Comparison of ENCODE assay signal across 9 mouse cellular contexts in genomic region chr3:41107600-41108305, GRCm38 (mm10). TPM values are rescaled to one million over a fixed set of nuclear protein-coding genes. Genes with fewer than 3 reads are reported as not detected.
DNase-seq lines count a peak whose midpoint lies in the region; ATAC-seq lines count a peak whose summit lies in the region.
"Had no signal": no experiment of that assay in that cellular context is flagged by ENCODE, and none has a peak within 500 bp of the region (broad histone marks: within the 10 kb centered on the region; RNA-seq: fewer than 3 reads in every experiment).

No protein-coding gene starts in this region.

- WGBS in forebrain, embryonic 15.5 days, result 77% methylated on average over 14 of the region's 14 CpGs
- 80% methylated on average over 14 of the region's 14 CpGs for WGBS in forebrain, embryonic 14.5 days

- DNase-seq in forebrain, embryonic 14.5 days (ENCODE audit: low spot score), result no peak
- peak; percentile 21 to 34 for DNase-seq in kidney, postnatal 4 days
- DNase-seq in kidney, adult 9 months, result no peak
- peak; percentile 24 for DNase-seq in mesoderm, embryonic 11.5 days (ENCODE audit: low read depth, low spot score)
- no peak for DNase-seq in adipocyte (ENCODE audit: low spot score)
- no peak for DNase-seq in adrenal gland, postnatal 36 days

- 0 out of 2 replicates have a peak, but pooled peaks have one; percentile 29 for ATAC-seq in forebrain, embryonic 15.5 days (replicated peaks)
- no peak for ATAC-seq in forebrain, embryonic 14.5 days
- ATAC-seq in erythroblast, adult 5-6 weeks (replicated peaks; ENCODE audit: low FRiP score, poor library complexity, severe bottlenecking), result peak; percentile 55

- no peaks in the 10 kb centered on the region for H3K27me3 ChIP-seq in forebrain, embryonic 15.5 days
- H3K27me3 ChIP-seq in forebrain, embryonic 14.5 days (replicated peaks; ENCODE audit: control insufficient read depth, insufficient read depth, low read length), result no peaks in the 10 kb centered on the region
- H3K27me3 ChIP-seq: neural tube, embryonic 13.5 days had no signal

- no peaks in the 10 kb centered on the region for H3K36me3 ChIP-seq in forebrain, embryonic 15.5 days
- H3K36me3 ChIP-seq in forebrain, embryonic 14.5 days (ENCODE audit: control insufficient read depth, insufficient read depth, low read length), result no peaks in the 10 kb centered on the region
- H3K36me3 ChIP-seq: neural tube, embryonic 13.5 days had no signal

- no peak overlapping the region for H3K4me2 ChIP-seq in forebrain, embryonic 15.5 days (replicated peaks)
- H3K4me2 ChIP-seq in forebrain, embryonic 14.5 days (ENCODE audit: low read length), result no peak overlapping the region
- H3K4me2 ChIP-seq: neural tube, embryonic 13.5 days had no signal

- no peak overlapping the region for H3K9ac ChIP-seq in forebrain, embryonic 15.5 days (replicated peaks)
- no peak overlapping the region for H3K9ac ChIP-seq in forebrain, embryonic 14.5 days (ENCODE audit: low read length)
- H3K9ac ChIP-seq: neural tube, embryonic 13.5 days had no signal

- H3K4me3 ChIP-seq in forebrain, embryonic 15.5 days, result no peak overlapping the region
- H3K4me3 ChIP-seq in forebrain, embryonic 14.5 days (ENCODE audit: low read depth, low read length), result no peak overlapping the region
- H3K4me3 ChIP-seq: neural tube, embryonic 13.5 days had no signal

- H3K9me3 ChIP-seq in forebrain, embryonic 15.5 days, result no peaks in the 10 kb centered on the region
- H3K9me3 ChIP-seq in forebrain, embryonic 14.5 days (replicated peaks; ENCODE audit: control insufficient read depth, low read length), result no peaks in the 10 kb centered on the region
- H3K9me3 ChIP-seq: neural tube, embryonic 13.5 days had no signal

- peaks cover 11% of the 10 kb centered on the region; the same call in 1 of the 2 replicates for H3K4me1 ChIP-seq in forebrain, embryonic 15.5 days
- H3K4me1 ChIP-seq in forebrain, embryonic 14.5 days (ENCODE audit: control insufficient read depth, insufficient read depth, low read length), result no peaks in the 10 kb centered on the region

- H3K27ac ChIP-seq in forebrain, embryonic 15.5 days (replicated peaks), result no peak overlapping the region
- H3K27ac ChIP-seq in forebrain, embryonic 14.5 days (ENCODE audit: low read depth, low read length), result no peak overlapping the region
- H3K27ac ChIP-seq: neural tube, embryonic 13.5 days had no signal

RNA-seq across cellular contexts. Expression of gene Pgrmc2, which starts 24.9 kb away (rescaled TPM):
- 31.0 and 32.5 TPM in 2 replicates for polyA plus RNA-seq in forebrain, embryonic 15.5 days (2015; fragmentation: Nextera tagmentation; extraction: Ambion mirVana)
- 17.5 and 21.8 TPM in 2 replicates for polyA plus RNA-seq in forebrain, embryonic 14.5 days (2014; fragmentation: Nextera tagmentation; extraction: Ambion mirVana)
- 14.0 and 15.0 TPM in 2 replicates for total RNA-seq in erythroblast, adult 5-6 weeks (2015; ENCODE audit: low replicate concordance)
- total RNA-seq in erythroblast, adult 5-6 weeks (2017; ENCODE audit: low replicate concordance), result 13.2 and 22.7 TPM in 2 replicates
- total RNA-seq in adrenal gland, postnatal 36 days (2021), result 10 to 100 TPM; 59.1 to 59.3 TPM

Comparison
In these comparisons a context has a peak if more than half of its experiments do, and no peak if none do; other contexts are left out.
1. DNase-seq: peak in kidney, postnatal 4 days (2 of 2) and mesoderm, embryonic 11.5 days (single experiment); none in forebrain, embryonic 14.5 days (single experiment), kidney, adult 9 months (single experiment), adipocyte (single experiment) and adrenal gland, postnatal 36 days (0 of 2).